Mouse (Mus musculus): Measurements from ENCODE around the gene Iqgap3.

Gene Iqgap3

GRCm38 (mm10) chr3:88150061-88150998 is 68.6 kb downstream of the Iqgap3 start:
- DNase-seq (ENCODE audit: low read depth, low spot score), result no peak

GRCm38 (mm10) chr3:88150999-88151364 is 69.2 kb downstream of the Iqgap3 start:
- DNase-seq (ENCODE audit: low read depth, low spot score), result no peak

DNA sequence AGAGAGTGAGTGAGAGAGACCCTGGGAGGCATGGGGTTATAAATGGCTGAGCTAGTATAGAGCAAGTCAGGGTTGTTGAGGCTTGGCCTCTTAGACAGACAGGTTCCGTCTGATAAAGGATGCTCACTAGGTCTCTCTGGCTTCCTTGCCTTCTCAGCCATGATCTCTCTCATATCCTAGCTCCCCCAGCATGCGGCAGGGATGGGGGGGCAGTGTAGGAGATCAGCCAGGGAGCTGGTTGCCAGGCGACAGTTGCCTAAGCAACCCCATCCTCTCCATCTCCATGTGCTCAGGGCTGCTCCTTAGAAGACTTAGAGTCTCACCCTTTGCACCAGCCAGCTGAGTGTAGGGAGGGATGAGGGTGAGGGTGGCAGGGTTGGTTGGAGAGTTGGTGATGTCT is 70.3 kb downstream of the Iqgap3 start:
- DNase-seq (ENCODE audit: low read depth, low spot score), result no peak

DNA sequence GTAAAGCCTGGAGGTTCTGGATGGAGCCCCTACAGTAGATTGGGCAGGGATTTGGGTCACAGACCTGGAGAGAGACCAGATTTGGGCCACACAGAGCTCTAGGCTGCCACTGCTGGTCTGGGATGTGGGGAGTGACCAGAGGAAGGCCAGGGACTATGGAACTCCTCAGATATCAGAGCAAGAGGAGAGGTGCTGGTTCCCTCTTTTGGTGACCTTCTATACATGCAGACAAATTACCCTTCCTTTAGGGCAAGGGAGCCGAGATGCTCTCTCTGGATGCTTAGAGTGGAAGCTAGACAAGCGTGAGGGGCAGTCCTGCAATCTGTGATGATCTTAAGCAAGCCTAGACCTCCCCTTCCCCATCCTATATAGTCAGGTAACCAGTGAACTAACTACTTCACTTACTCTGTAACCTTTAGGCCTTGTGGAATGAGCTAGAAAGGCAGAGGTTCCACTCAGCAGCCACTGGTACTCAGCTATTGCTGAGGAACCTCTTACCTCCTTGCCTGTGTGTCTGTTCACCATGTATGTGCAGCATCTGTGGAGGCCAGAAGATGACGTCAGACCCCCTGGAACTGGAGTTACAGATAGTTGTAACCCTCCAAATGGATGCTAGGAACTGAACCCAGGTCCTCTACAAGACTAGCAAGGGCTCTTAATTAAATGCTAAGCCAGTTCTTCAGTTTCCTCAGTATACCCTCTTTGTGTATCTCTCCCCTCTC is 71.7 kb downstream of the Iqgap3 start:
- DNase-seq (ENCODE audit: low read depth, low spot score), result no peak

DNA sequence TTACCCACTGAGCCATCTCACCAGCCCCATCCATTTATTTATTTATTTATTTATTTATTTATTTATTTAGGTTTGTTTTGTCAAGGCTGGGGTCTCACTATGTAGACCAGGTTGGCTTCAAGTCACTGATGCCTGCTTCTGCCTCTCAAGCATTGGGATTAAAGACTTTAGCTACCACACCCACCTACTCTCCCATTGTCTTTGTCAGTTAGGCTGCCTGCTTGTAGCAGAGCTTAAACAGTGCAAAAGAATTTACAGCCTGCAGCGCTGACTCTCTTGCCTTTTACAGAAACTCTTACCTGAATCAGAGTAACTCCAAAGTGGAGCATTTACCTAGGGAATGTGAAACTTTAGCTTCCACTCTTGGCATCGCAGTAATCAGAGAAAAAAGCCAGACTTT is 72.5 kb downstream of the Iqgap3 start:
- no peak for DNase-seq (ENCODE audit: low read depth, low spot score)

DNA sequence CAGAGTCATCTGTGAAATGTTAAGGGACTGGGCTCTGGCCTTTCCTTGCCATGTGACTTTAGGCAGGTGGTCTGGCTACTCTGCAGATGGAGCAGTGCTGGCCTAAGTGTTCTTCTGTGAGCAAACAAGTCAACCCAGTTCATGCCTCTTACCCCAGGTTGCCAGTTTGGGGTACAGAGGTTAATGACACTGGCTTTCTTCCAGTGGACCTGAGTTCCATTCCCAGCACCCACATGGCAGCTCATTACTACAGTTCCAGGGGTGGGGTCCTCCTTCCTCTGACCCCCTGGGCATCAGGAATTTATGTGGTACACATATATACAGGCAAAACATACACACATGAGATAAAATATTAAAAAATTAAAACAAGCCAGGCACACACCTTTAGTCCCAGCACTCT is 75.0 kb downstream of the Iqgap3 start:
- no peak for DNase-seq (ENCODE audit: low read depth, low spot score)

GRCm38 (mm10) chr3:88157771-88158597 is 76.2 kb downstream of the Iqgap3 start:
- no peak for DNase-seq (ENCODE audit: low read depth, low spot score)

DNA sequence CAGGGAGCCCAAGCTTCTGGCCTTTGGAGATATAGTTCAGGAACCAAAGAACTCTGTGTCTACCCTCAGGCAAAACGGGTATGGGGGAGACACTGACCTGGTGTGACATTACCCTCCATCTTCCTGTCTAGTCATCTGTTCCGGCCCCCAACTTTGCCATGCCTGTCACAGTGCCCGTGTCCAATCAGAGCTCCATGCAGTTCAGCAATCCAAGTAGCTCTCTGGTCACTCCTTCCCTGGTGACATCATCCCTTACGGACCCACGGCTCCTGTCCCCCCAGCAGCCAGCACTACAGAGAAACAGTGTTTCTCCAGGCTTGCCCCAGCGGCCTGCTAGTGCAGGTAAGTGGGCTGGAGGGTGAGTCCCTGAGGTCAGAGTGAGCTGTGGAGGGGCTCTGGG is 77.2 kb downstream of the Iqgap3 start:
- DNase-seq (ENCODE audit: low read depth, low spot score), result no peak

- DNase-seq (ENCODE audit: low read depth, low spot score), result no peak
Measured at GRCm38 (mm10) chr3:88160856-88161255, 79.1 kb downstream of the Iqgap3 start.

DNA sequence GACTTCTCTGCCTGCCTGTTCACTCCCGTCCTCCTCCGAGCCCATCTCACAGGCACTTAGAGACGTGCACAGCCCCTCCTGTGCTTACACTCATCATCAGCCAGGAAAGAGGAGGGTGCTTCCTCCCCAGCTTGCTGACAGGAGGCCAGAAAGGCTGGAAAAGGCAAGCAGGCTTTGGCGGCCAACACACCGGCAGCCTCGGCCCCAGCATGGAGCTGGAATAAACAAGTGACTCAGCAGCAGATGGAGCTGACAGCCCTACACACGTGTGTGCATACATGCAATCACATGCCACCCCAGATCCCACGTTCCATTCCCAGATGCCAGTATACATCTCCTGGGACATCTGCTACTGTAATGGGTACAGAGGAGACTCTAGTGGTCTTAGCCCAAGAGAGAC is 80.5 kb downstream of the Iqgap3 start:
- DNase-seq (ENCODE audit: low read depth, low spot score), result peak; percentile 87

GRCm38 (mm10) chr3:88162811-88163210 is 81.0 kb downstream of the Iqgap3 start:
- DNase-seq (ENCODE audit: low read depth, low spot score), result no peak

GRCm38 (mm10) chr3:88163847-88164246 is 82.1 kb downstream of the Iqgap3 start:
- no peak for DNase-seq (ENCODE audit: low read depth, low spot score)

DNA sequence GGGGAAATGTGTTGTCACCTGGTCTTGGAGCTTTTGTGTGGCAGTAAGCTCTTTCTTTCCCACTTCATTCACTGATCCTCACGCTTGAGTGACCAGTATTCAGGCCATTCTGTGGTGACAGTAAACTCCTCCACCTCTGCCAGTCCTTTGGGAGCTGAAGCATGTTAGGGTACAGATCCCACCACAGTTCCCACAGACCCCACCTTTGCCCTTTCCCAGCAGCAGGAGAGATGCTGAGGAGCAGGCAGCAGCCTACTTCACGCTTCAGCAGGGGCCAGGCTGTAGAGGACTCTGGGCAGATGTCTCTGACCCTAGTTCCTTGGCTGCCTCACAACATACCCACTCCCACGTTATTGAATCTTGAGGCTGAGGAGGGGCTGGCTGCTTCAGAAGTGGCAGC is 82.5 kb downstream of the Iqgap3 start:
- DNase-seq (ENCODE audit: low read depth, low spot score), result no peak

DNA sequence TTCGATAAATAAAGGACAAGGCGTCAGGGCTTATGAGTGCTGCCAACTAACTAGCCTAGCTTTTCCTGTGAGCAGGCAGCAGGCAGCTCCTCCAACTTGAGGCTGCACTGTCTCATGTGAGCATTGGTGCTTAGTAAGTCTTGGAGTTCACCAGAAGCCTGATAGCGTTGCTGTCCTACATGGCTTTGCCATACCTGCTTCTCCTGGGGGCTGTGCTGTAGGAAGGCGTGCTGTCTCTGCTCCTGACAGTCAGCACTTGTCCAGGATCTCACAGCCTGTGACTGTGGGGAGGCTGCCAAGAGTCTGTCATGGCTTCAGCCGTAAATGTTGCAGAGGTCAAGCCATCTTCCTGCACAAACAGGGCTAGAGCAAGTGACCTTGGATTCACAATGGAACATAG is 84.3 kb downstream of the Iqgap3 start:
- no peak for DNase-seq (ENCODE audit: low read depth, low spot score)

DNA sequence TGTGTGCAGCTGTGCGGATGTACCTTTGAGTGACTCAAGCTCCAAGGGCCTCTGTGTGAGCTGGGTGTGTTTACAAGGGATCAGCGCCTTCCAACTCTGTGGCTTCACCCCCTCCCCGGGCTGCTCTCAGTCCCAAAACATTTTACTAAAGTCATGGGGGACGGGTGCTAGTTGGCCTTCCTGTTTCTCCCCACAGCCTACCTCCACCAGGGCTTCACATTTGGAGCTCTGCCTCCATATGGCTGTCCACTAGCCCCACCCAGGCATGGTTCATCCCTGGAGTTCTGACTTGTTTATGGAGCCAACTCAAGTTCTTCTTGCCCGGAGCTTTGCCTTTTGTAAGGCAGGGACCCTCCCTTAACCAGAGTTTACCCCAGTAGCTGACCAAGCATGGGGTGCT is 88.6 kb downstream of the Iqgap3 start:
- no peak for DNase-seq (ENCODE audit: low read depth, low spot score)

Measured in skeletal muscle tissue, adult 2 months (tissue).